Mouse (Mus musculus) liver, embryonic 15.5 days (tissue): ENCODE results near the gene Rnf31. TPM values are rescaled to one million over a fixed set of nuclear protein-coding genes. Genes with fewer than 3 reads are reported as not detected.

Experiments
- ATAC-seq: fragments of 200-750 bp; cut with Nextera tagmentation; 2 replicates; pipeline ENCODE4 v1.8.0; 2017; ENCODE audit warnings: moderate number of reproducible peaks, mild to moderate bottlenecking, moderate library complexity; ENCODE audit not compliant: insufficient read depth
- H3K27ac ChIP-seq: fragments of 300-500 bp; sonication (generic); replicated peaks from 2 replicates; pipeline ENCODE4 v1.5.1; 2015; ENCODE audit warnings: mild to moderate bottlenecking, inconsistent platforms
- H3K27me3 ChIP-seq: fragments of 300-500 bp; sonication (generic); 2 replicates; pipeline ENCODE4 v1.6.1; 2015; ENCODE audit warnings: mild to moderate bottlenecking, inconsistent platforms
- H3K36me3 ChIP-seq: fragments of 300-500 bp; sonication (generic); replicated peaks from 2 replicates; pipeline ENCODE4 v1.6.1; 2015; ENCODE audit warnings: moderate library complexity, mild to moderate bottlenecking, inconsistent platforms
- H3K4me1 ChIP-seq: fragments of 300-500 bp; sonication (generic); replicated peaks from 2 replicates; pipeline ENCODE4 v1.6.1; 2015; ENCODE audit warnings: inconsistent platforms
- H3K4me2 ChIP-seq: fragments of 300-500 bp; sonication (generic); 2 replicates; pipeline ENCODE4 v1.6.1; 2015; ENCODE audit warnings: moderate library complexity, mild to moderate bottlenecking, inconsistent platforms
- H3K4me3 ChIP-seq: fragments of 300-500 bp; sonication (generic); replicated peaks from 2 replicates; pipeline ENCODE4 v1.5.1; 2015; ENCODE audit warnings: mild to moderate bottlenecking, inconsistent platforms
- H3K9ac ChIP-seq: fragments of 300-500 bp; sonication (generic); 2 replicates; pipeline ENCODE4 v1.6.1; 2015; ENCODE audit warnings: moderate library complexity, mild to moderate bottlenecking, inconsistent platforms
- H3K9me3 ChIP-seq: fragments of 300-500 bp; sonication (generic); replicated peaks from 2 replicates; pipeline ENCODE4 v1.6.1; 2016; ENCODE audit warnings: inconsistent platforms
- WGBS: fragments of 180-500 bp; shearing (Covaris S2); methylation state at CpG from one replicate; pipeline ENCODE4 v1.1.7; 2015; ENCODE audit warnings: mixed read lengths; ENCODE audit not compliant: insufficient replicate concordance; 5-methylcytosine and 5-hydroxymethylcytosine counted together
- polyA plus RNA-seq: library from polyadenylated mRNA; unstranded; fragments of >200 nt; fragmentation: Nextera tagmentation; extraction: Ambion mirVana; gene quantifications from 2 replicates; pipeline ENCODE4 v1.2.1, GENCODE M21; 2015

Gene Rnf31
- polyA plus RNA-seq, 1 experiment from 2014 or later: 9.1 TPM

GRCm38 (mm10) chr14:55589271-55589670 is 2.2 kb upstream of the Rnf31 start:
- no peak for ATAC-seq
- H3K4me3 ChIP-seq: no peak overlapping the region

GRCm38 (mm10) chr14:55589771-55590448 is 1.6 kb upstream of the Rnf31 start:
- Histone ChIP-seq H3K4me2 (peak overlapping the region; percentile 94), H3K9ac (peak overlapping the region; percentile 96), H3K27me3 (no peaks in the 10 kb centered on the region), H3K4me3 (peak overlapping the region; percentile 93), H3K27ac (peak overlapping the region; percentile 99), H3K9me3 (no peaks in the 10 kb centered on the region), H3K4me1 (peaks cover 66% of the 10 kb centered on the region), H3K36me3 (peaks cover 30% of the 10 kb centered on the region)
- WGBS: 67% methylated on average over 11 of the region's 11 CpGs
- ATAC-seq: no peak

More at GRCm38 (mm10) chr14:55589271-55589670, 2.2 kb upstream of the Rnf31 start:
- H3K27ac ChIP-seq: no peak overlapping the region
- H3K36me3 ChIP-seq: peaks cover 23% of the 10 kb centered on the region
- peak overlapping the region; percentile 94; the same call in 1 of the 2 replicates for H3K4me2 ChIP-seq
- H3K9ac ChIP-seq: no peak overlapping the region; the same call in 1 of the 2 replicates
- peaks cover 71% of the 10 kb centered on the region for H3K4me1 ChIP-seq
- H3K27me3 ChIP-seq: no peaks in the 10 kb centered on the region
- WGBS: 91% methylated on average over 5 of the region's 5 CpGs
- no peaks in the 10 kb centered on the region for H3K9me3 ChIP-seq

- H3K4me3 ChIP-seq: peak within 1 kb of the TSS; percentile 93
- peaks cover 59% of the 10 kb centered on the region for H3K4me1 ChIP-seq
- H3K36me3 ChIP-seq: peaks cover 39% of the 10 kb centered on the region
- H3K9me3 ChIP-seq: no peaks in the 10 kb centered on the region
- peak within 1 kb of the TSS; percentile 96 for H3K9ac ChIP-seq
- peak within 1 kb of the TSS; percentile 99 for H3K27ac ChIP-seq
- no peaks in the 10 kb centered on the region for H3K27me3 ChIP-seq
- peak; percentile 88 for ATAC-seq
- WGBS: under 1% methylated on average over 22 of the region's 22 CpGs
- peak within 1 kb of the TSS; percentile 94 for H3K4me2 ChIP-seq
Measured at GRCm38 (mm10) chr14:55590748-55591330, 669 bp upstream of the Rnf31 start, which contains the start of gene Psme2. TSS of gene Psme2 (minus strand) at chr14:55591113.

GRCm38 (mm10) chr14:55592226-55592625 is 718 bp downstream of the Rnf31 start:
- 3% methylated on average over 16 of the region's 16 CpGs for WGBS
- peaks cover 46% of the 10 kb centered on the region for H3K4me1 ChIP-seq
- H3K4me2 ChIP-seq: peak overlapping the region; percentile 94
- H3K36me3 ChIP-seq: peaks cover 49% of the 10 kb centered on the region
- H3K27me3 ChIP-seq: no peaks in the 10 kb centered on the region
- no peaks in the 10 kb centered on the region for H3K9me3 ChIP-seq
- H3K4me3 ChIP-seq: peak overlapping the region; percentile 93
- peak overlapping the region; percentile 96 for H3K9ac ChIP-seq
- ATAC-seq: no peak
- H3K27ac ChIP-seq: peak overlapping the region; percentile 99

GRCm38 (mm10) chr14:55596036-55596690 is 4.7 kb downstream of the Rnf31 start:
- no peaks in the 10 kb centered on the region for H3K9me3 ChIP-seq
- no peak overlapping the region for H3K9ac ChIP-seq
- no peaks in the 10 kb centered on the region for H3K27me3 ChIP-seq
- peaks cover 68% of the 10 kb centered on the region for H3K36me3 ChIP-seq
- ATAC-seq: no peak
- no peak overlapping the region for H3K4me3 ChIP-seq
- H3K27ac ChIP-seq: no peak overlapping the region
- no peak overlapping the region for H3K4me2 ChIP-seq
- H3K4me1 ChIP-seq: peaks cover 26% of the 10 kb centered on the region
- 86% methylated on average over 13 of the region's 13 CpGs for WGBS

GRCm38 (mm10) chr14:55598521-55599390 is 7.2 kb downstream of the Rnf31 start:
- Histone ChIP-seq H3K36me3 (peaks cover 91% of the 10 kb centered on the region), H3K9me3 (no peaks in the 10 kb centered on the region), H3K4me3 (no peak overlapping the region), H3K4me2 (no peak overlapping the region), H3K4me1 (peaks cover 22% of the 10 kb centered on the region), H3K27ac (no peak overlapping the region), H3K27me3 (no peaks in the 10 kb centered on the region), H3K9ac (no peak overlapping the region)
- WGBS: 86% methylated on average over 21 of the region's 21 CpGs
- no peak for ATAC-seq

GRCm38 (mm10) chr14:55603271-55603632 is 11.7 kb downstream of the Rnf31 start, which contains the start of gene Irf9:
TSS of gene Irf9 (plus strand) at chr14:55603571.
- H3K9me3 ChIP-seq: no peaks in the 10 kb centered on the region
- no peaks in the 10 kb centered on the region for H3K27me3 ChIP-seq
- peak within 1 kb of the TSS; percentile 82 for H3K4me2 ChIP-seq
- peak; percentile 1; the same call in 1 of the 2 replicates for ATAC-seq
- peaks cover 54% of the 10 kb centered on the region for H3K4me1 ChIP-seq
- 75% methylated on average over 7 of the region's 7 CpGs for WGBS
- peaks cover 84% of the 10 kb centered on the region for H3K36me3 ChIP-seq
- H3K27ac ChIP-seq: peak within 1 kb of the TSS; percentile 95
- peak within 1 kb of the TSS; percentile 68 for H3K4me3 ChIP-seq
- peak within 1 kb of the TSS; percentile 75 for H3K9ac ChIP-seq

- peak overlapping the region; percentile 82 for H3K4me2 ChIP-seq
- H3K27ac ChIP-seq: peak overlapping the region; percentile 95
- peak overlapping the region; percentile 75 for H3K9ac ChIP-seq
- no peaks in the 10 kb centered on the region for H3K27me3 ChIP-seq
- 9% methylated on average over 19 of the region's 19 CpGs for WGBS
- H3K36me3 ChIP-seq: peaks cover 84% of the 10 kb centered on the region
- H3K4me1 ChIP-seq: peaks cover 56% of the 10 kb centered on the region
- no peaks in the 10 kb centered on the region for H3K9me3 ChIP-seq
- peak; percentile 94 for ATAC-seq
- H3K4me3 ChIP-seq: peak overlapping the region; percentile 68
Measured at GRCm38 (mm10) chr14:55603633-55604576, 12.4 kb downstream of the Rnf31 start.

GRCm38 (mm10) chr14:55604823-55605222 is 13.3 kb downstream of the Rnf31 start:
- 84% methylated on average over 11 of the region's 11 CpGs for WGBS
- Histone ChIP-seq H3K36me3 (peaks cover 84% of the 10 kb centered on the region), H3K4me3 (peak overlapping the region; percentile 68), H3K4me1 (peaks cover 56% of the 10 kb centered on the region), H3K4me2 (peak overlapping the region; percentile 82), H3K27me3 (no peaks in the 10 kb centered on the region), H3K9ac (peak overlapping the region; percentile 75), H3K9me3 (no peaks in the 10 kb centered on the region), H3K27ac (peak overlapping the region; percentile 95)
- no peak for ATAC-seq
